Mouse (Mus musculus): ENCODE measurements around the gene Fundc1. TPM values are rescaled to one million over a fixed set of nuclear protein-coding genes. Genes with fewer than 3 reads are reported as not detected.
A peak's percentile ranks its signal among the peaks of the same experiment; 100 is the strongest.
"Not testable (repeated sequence)": the region's sequence is repeated elsewhere in the genome, so short reads cannot be mapped to it uniquely, and the experiment has no call there.

Fundc1 gene
- 57.7 and 63.0 TPM in 2 replicates for polyA plus RNA-seq (2015; fragmentation: Nextera tagmentation; extraction: Ambion mirVana)

GRCm38 (mm10) chrX:17571621-17572459, at the start of gene Fundc1:
Gene Fundc1 (minus strand): TSS chrX:17572325.
- ATAC-seq (replicated peaks; ENCODE audit: low FRiP score): peak; percentile 99
- no peaks in the 10 kb centered on the region for H3K27me3 ChIP-seq
- peak within 1 kb of the TSS; percentile 51 for H3K4me2 ChIP-seq
- H3K36me3 ChIP-seq: 0 out of 2 replicates have a peak, but pooled peaks cover 3% of the 10 kb centered on the region
- H3K4me1 ChIP-seq: no peaks in the 10 kb centered on the region
- H3K4me3 ChIP-seq (replicated peaks): peak within 1 kb of the TSS; percentile 55
- peak within 1 kb of the TSS; percentile 92 for H3K27ac ChIP-seq
- no peaks in the 10 kb centered on the region for H3K9me3 ChIP-seq (replicated peaks)
- WGBS: 7% methylated on average over 30 of the region's 30 CpGs
- peak within 1 kb of the TSS; percentile 50 for H3K9ac ChIP-seq

DNA sequence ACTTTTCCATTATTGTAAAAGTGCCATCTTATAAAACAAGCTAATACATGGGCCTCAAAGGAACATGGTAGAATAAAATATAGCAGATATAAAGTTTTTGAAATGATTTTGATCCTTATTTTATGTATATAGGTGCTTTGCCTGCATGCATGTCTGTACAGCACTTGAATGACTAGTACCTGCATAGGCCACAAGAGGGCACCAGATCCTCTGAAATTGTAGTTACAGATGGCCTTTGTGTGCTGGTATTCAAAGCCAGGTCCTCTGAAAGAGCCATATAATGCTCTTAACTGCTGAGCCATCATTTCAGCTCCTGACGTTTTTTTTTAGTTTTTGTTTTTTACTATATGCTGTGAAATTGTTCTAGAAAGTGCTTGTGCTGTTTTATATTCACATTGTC, 39.1 kb upstream of the Fundc1 start:
- Histone ChIP-seq H3K27me3 (no peaks in the 10 kb centered on the region), H3K4me3 (replicated peaks) (no peak overlapping the region), H3K4me2 (no peak overlapping the region), H3K36me3 (no peaks in the 10 kb centered on the region), H3K27ac (no peak overlapping the region), H3K9me3 (replicated peaks) (no peaks in the 10 kb centered on the region), H3K9ac (no peak overlapping the region), H3K4me1 (no peaks in the 10 kb centered on the region)
- WGBS: 61% methylated on average over 1 of the region's 1 CpGs
- ATAC-seq (replicated peaks; ENCODE audit: low FRiP score): no peak

DNA sequence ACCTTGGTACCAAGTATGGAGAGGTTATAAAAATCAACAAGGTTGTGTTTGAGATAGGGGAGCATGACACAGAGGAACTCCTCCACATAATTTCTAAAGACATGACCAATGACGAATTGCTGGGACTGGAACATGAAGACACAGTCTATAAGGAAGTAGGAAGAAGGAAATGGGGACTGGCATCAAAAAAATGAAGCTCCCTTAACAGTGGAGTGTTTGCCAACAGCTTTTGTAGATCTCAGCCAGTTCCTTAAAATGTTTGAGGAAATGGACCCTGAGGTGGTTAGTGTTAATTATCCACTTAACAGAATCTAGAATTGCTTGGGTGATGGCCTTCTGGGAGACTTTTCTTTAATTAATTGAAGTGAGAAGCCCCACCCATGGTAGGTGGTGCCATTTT, 36.6 kb upstream of the Fundc1 start:
- Histone ChIP-seq H3K4me3 (replicated peaks) (no peak overlapping the region), H3K36me3 (no peaks in the 10 kb centered on the region), H3K9me3 (replicated peaks) (no peaks in the 10 kb centered on the region), H3K4me1 (no peaks in the 10 kb centered on the region), H3K4me2 (no peak overlapping the region), H3K27ac (no peak overlapping the region), H3K27me3 (no peaks in the 10 kb centered on the region), H3K9ac (no peak overlapping the region)
- ATAC-seq (replicated peaks; ENCODE audit: low FRiP score): no peak
- WGBS: 63% methylated on average over 1 of the region's 1 CpGs

GRCm38 (mm10) chrX:17607668-17608067, 35.5 kb upstream of the Fundc1 start:
- no peaks in the 10 kb centered on the region for H3K9me3 ChIP-seq (replicated peaks)
- no peaks in the 10 kb centered on the region for H3K4me1 ChIP-seq
- WGBS: 88% methylated on average over 3 of the region's 3 CpGs
- H3K4me3 ChIP-seq (replicated peaks): no peak overlapping the region
- H3K36me3 ChIP-seq: no peaks in the 10 kb centered on the region
- H3K27ac ChIP-seq: no peak overlapping the region
- H3K4me2 ChIP-seq: no peak overlapping the region
- H3K9ac ChIP-seq: no peak overlapping the region
- H3K27me3 ChIP-seq: no peaks in the 10 kb centered on the region
- ATAC-seq (replicated peaks; ENCODE audit: low FRiP score): no peak

DNA sequence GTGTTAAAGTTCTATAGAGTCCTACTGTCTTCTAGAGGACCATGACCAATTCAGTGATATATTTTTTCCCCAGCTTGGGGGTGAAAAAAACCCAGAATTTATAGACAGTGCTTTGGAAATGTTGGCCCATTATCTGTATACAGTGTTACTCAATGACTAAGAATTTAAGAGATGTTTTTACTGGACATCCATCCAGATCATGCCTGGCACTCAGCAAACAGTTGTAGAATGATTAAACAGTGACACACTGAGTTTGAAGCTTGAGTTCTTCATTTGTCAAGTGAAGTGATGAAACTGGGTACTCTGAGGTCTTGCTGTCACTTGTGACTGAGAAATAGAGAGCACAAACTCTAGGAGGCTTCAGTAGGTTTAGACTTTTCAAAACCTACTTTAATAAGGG, 21.2 kb upstream of the Fundc1 start:
- no peaks in the 10 kb centered on the region for H3K9me3 ChIP-seq (replicated peaks)
- H3K27ac ChIP-seq: no peak overlapping the region
- H3K4me3 ChIP-seq (replicated peaks): no peak overlapping the region
- H3K27me3 ChIP-seq: no peaks in the 10 kb centered on the region
- H3K36me3 ChIP-seq: no peaks in the 10 kb centered on the region
- H3K4me2 ChIP-seq: no peak overlapping the region
- H3K9ac ChIP-seq: no peak overlapping the region
- no peak for ATAC-seq (replicated peaks; ENCODE audit: low FRiP score)
- no peaks in the 10 kb centered on the region for H3K4me1 ChIP-seq

DNA sequence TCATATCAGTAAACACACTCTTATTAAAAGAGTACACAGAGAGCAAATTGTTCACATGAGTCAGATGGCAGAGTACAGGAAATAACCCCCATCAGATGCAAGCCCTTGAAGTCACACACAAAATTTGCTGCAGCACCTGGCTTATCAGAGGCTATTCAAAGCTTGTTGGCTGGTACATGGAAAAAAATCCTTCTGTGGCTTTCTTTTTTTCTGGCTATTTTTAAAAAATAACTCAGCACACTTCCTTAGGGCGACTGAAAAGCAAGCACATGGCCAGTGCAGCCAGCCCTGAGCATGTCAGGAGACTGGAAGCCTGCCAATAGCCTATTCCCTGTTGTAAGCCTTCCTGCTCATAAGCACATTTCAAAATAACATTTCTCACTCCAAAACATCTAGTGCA, 18.6 kb upstream of the Fundc1 start:
- Histone ChIP-seq H3K27ac (no peak overlapping the region), H3K9me3 (replicated peaks) (no peaks in the 10 kb centered on the region), H3K4me1 (no peaks in the 10 kb centered on the region), H3K36me3 (no peaks in the 10 kb centered on the region), H3K9ac (no peak overlapping the region), H3K4me2 (no peak overlapping the region), H3K4me3 (replicated peaks) (no peak overlapping the region), H3K27me3 (no peaks in the 10 kb centered on the region)
- ATAC-seq (replicated peaks; ENCODE audit: low FRiP score): no peak
- 29% methylated on average over 1 of the region's 1 CpGs for WGBS

GRCm38 (mm10) chrX:17571271-17571620, 879 bp downstream of the Fundc1 start:
- WGBS: 30% methylated on average over 10 of the region's 10 CpGs
- H3K27me3 ChIP-seq: no peaks in the 10 kb centered on the region
- 0 out of 2 replicates have a peak, but pooled peaks cover 3% of the 10 kb centered on the region for H3K36me3 ChIP-seq
- ATAC-seq (replicated peaks; ENCODE audit: low FRiP score): no peak
- H3K4me3 ChIP-seq (replicated peaks): peak overlapping the region; percentile 55
- no peaks in the 10 kb centered on the region for H3K9me3 ChIP-seq (replicated peaks)
- 0 out of 2 replicates have a peak overlapping the region, but pooled peaks have one; percentile 50 for H3K9ac ChIP-seq
- no peaks in the 10 kb centered on the region for H3K4me1 ChIP-seq
- H3K27ac ChIP-seq: peak overlapping the region; percentile 92
- peak overlapping the region; percentile 51 for H3K4me2 ChIP-seq

GRCm38 (mm10) chrX:17568670-17569069, 3.5 kb downstream of the Fundc1 start:
- 91% methylated on average over 2 of the region's 2 CpGs for WGBS
- H3K4me3 ChIP-seq (replicated peaks): no peak overlapping the region
- no peaks in the 10 kb centered on the region for H3K27me3 ChIP-seq
- H3K4me2 ChIP-seq: no peak overlapping the region
- no peak overlapping the region for H3K27ac ChIP-seq
- H3K36me3 ChIP-seq: 0 out of 2 replicates have a peak, but pooled peaks cover 3% of the 10 kb centered on the region
- H3K9ac ChIP-seq: no peak overlapping the region
- no peaks in the 10 kb centered on the region for H3K9me3 ChIP-seq (replicated peaks)
- ATAC-seq (replicated peaks; ENCODE audit: low FRiP score): no peak
- no peaks in the 10 kb centered on the region for H3K4me1 ChIP-seq

DNA sequence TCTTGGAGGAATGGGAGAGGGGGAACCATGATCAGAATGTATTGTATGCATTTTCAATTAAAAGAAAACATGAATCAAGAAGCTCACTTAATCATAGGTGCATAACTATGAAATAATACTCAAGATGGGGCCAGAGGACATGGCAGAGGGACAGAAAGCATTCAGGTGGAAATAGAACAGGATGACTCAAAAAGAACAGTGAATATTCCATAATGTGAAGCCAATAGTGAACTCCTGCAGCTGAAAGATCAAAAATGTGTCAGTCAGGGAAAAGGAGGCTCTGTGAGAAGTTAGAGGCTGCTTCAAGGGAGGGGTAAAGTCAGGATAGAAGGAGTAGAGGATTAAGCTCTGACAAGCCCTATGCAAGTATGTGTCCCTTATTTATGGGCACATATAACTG, 6.4 kb downstream of the Fundc1 start:
- no peak for ATAC-seq (replicated peaks; ENCODE audit: low FRiP score)
- H3K4me1 ChIP-seq: no peaks in the 10 kb centered on the region
- H3K27ac ChIP-seq: no peak overlapping the region
- no peak overlapping the region for H3K9ac ChIP-seq
- 0 out of 2 replicates have a peak, but pooled peaks cover 3% of the 10 kb centered on the region for H3K36me3 ChIP-seq
- H3K4me2 ChIP-seq: no peak overlapping the region
- H3K4me3 ChIP-seq (replicated peaks): no peak overlapping the region
- H3K9me3 ChIP-seq (replicated peaks): no peaks in the 10 kb centered on the region
- H3K27me3 ChIP-seq: no peaks in the 10 kb centered on the region

DNA sequence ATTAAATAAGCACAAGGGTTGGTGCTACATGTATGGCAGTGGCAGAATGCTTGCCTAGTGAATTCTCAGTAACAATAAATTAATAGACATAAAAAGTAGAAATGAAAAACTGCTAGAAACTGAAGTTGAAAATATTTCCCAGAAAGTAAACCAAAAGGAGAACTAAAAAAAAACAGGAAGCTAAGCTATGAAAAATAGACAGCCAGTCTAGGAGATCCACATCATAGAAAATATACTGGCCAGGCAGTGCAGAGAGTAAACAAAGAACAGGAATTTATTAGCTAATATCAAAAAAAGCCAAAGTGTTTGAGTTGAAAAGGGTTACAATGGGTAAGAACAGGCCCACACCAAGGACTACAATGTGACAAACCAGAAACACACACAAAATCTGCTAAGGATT, 7.4 kb downstream of the Fundc1 start:
- Histone ChIP-seq H3K4me2 (no peak overlapping the region), H3K9ac (no peak overlapping the region), H3K27ac (no peak overlapping the region), H3K4me3 (replicated peaks) (no peak overlapping the region), H3K36me3 (0 out of 2 replicates have a peak, but pooled peaks cover 3% of the 10 kb centered on the region), H3K27me3 (no peaks in the 10 kb centered on the region), H3K9me3 (replicated peaks) (no peaks in the 10 kb centered on the region), H3K4me1 (no peaks in the 10 kb centered on the region)
- no peak for ATAC-seq (replicated peaks; ENCODE audit: low FRiP score)

DNA sequence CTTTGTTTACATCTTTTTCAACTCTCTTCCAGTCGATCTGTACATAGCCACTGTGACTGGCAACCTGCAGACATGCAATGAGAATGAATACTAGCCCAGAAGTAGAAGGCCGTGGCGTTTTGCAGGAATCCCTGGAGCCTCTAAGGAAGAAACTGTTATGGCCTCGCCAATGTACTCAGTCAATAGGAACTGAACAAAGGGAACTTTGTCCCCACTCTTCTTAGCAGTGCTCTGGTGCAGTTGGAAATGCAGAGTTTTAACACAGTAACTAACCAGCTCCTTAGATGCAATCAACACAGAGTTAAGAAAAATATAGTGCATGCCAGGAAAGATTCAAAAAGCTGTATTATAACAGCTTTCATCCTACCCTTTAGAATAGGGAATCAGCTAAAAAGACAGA, 13.4 kb downstream of the Fundc1 start:
- no peak overlapping the region for H3K4me3 ChIP-seq (replicated peaks)
- H3K36me3 ChIP-seq: 0 out of 2 replicates have a peak, but pooled peaks cover 3% of the 10 kb centered on the region
- ATAC-seq (replicated peaks; ENCODE audit: low FRiP score): no peak
- H3K27ac ChIP-seq: no peak overlapping the region
- 79% methylated on average over 4 of the region's 4 CpGs for WGBS
- H3K4me1 ChIP-seq: no peaks in the 10 kb centered on the region
- H3K4me2 ChIP-seq: no peak overlapping the region
- no peaks in the 10 kb centered on the region for H3K27me3 ChIP-seq
- H3K9ac ChIP-seq: no peak overlapping the region
- H3K9me3 ChIP-seq (replicated peaks): no peaks in the 10 kb centered on the region

DNA sequence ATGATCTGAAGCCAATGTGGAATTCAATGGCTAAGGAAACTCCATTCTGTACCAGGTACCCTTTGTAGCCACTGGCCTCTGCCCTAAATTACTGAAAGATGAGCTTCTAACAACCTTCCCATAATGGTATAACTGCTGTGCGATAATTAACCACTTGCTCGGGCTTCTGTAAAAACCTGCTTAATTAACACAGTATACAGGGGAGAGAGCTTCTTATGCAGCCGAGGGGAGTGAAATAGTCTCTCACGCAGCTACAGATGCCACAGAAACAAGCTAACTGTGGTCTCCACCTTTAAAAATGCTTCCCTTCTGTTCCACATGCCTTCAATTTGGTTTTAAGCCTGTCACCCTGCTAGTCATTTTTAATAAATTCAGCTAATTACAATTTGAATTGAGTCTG, 17.6 kb downstream of the Fundc1 start:
- no peaks in the 10 kb centered on the region for H3K27me3 ChIP-seq
- H3K9me3 ChIP-seq (replicated peaks): no peaks in the 10 kb centered on the region
- no peak overlapping the region for H3K4me3 ChIP-seq (replicated peaks)
- 0 out of 2 replicates have a peak, but pooled peaks cover 3% of the 10 kb centered on the region for H3K36me3 ChIP-seq
- H3K9ac ChIP-seq: no peak overlapping the region
- no peaks in the 10 kb centered on the region for H3K4me1 ChIP-seq
- H3K27ac ChIP-seq: no peak overlapping the region
- H3K4me2 ChIP-seq: no peak overlapping the region
- WGBS: 74% methylated on average over 4 of the region's 4 CpGs
- no peak for ATAC-seq (replicated peaks; ENCODE audit: low FRiP score)

GRCm38 (mm10) chrX:17551586-17551985, 20.5 kb downstream of the Fundc1 start:
- not testable (repeated sequence) for H3K4me3 ChIP-seq (replicated peaks); H3K9ac ChIP-seq; H3K27me3 ChIP-seq; H3K36me3 ChIP-seq; H3K9me3 ChIP-seq (replicated peaks); H3K27ac ChIP-seq; H3K4me2 ChIP-seq; ATAC-seq (replicated peaks; ENCODE audit: low FRiP score); H3K4me1 ChIP-seq

Data from kidney, embryonic 15.5 days (tissue).